Mouse (Mus musculus): ENCODE data around the gene Rrnad1. TPM values are rescaled to one million over a fixed set of nuclear protein-coding genes. Genes with fewer than 3 reads are reported as not detected.

Gene Rrnad1
- polyA plus RNA-seq, 1 experiment: 41.0 TPM

GRCm38 (mm10) chr3:87947811-87948199 lies 17.3 kb upstream of the Rrnad1 start:
- TF ChIP-seq POLR2A (IDR thresholded peaks at IDR 0.05; ENCODE audit: borderline replicate concordance, extremely low read depth, insufficient read depth, insufficient read length, poor library complexity, severe bottlenecking): no peak
- TF ChIP-seq CTCF (IDR thresholded peaks at IDR 0.05; ENCODE audit: borderline replicate concordance, extremely low read depth, insufficient read depth, insufficient read length): no peak
- no peak for DNase-seq (ENCODE audit: low read depth)

DNA sequence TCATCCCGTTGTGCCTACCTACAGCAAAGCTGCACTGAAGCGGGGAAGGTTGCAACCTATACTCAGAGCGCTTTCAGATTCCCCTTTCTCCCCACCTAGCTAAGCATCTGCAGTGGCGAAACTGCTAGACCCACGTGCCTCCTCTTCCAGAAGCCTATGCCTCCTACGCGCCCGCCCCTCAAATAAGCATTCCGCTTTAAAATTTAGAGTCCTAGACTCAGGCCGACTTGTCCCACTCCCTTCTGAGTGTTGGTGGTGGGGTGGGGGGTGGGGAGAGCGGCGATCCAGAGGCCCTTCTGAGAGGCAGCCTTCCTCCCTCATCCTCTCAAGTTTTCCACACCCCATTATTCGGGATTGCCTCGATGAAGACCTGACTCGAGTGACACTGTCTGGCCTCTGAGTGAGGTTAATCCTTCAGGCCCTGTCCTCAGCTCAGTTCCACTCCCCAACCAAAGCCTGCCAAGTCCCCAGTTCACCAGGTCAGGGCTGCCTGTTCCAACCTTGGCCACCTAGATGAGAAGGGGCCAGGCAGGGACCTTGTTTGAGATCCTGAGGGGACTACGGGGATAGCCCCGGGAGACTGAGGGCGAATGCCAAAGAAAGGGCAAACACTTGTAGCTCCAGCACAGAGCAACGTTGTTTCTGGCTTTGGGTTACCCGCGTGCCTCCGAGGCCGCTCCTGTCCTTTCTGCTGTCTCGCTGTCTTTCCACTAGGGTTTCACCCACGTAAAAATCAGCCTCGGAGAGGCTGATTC lies 16.7 kb upstream of the Rrnad1 start:
- TF ChIP-seq POLR2A (IDR thresholded peaks at IDR 0.05; ENCODE audit: borderline replicate concordance, extremely low read depth, insufficient read depth, insufficient read length, poor library complexity, severe bottlenecking) (no peak), CTCF (IDR thresholded peaks at IDR 0.05; ENCODE audit: borderline replicate concordance, extremely low read depth, insufficient read depth, insufficient read length) (no peak)
- DNase-seq (ENCODE audit: low read depth): peak; percentile 35

- TF ChIP-seq POLR2A (IDR thresholded peaks at IDR 0.05; ENCODE audit: borderline replicate concordance, extremely low read depth, insufficient read depth, insufficient read length, poor library complexity, severe bottlenecking): no peak
- no peak for TF ChIP-seq CTCF (IDR thresholded peaks at IDR 0.05; ENCODE audit: borderline replicate concordance, extremely low read depth, insufficient read depth, insufficient read length)
- no peak for DNase-seq (ENCODE audit: low read depth)
Observed at GRCm38 (mm10) chr3:87946541-87946860, 16.0 kb upstream of the Rrnad1 start.

- no peak for TF ChIP-seq CTCF (IDR thresholded peaks at IDR 0.05; ENCODE audit: borderline replicate concordance, extremely low read depth, insufficient read depth, insufficient read length)
- TF ChIP-seq POLR2A (IDR thresholded peaks at IDR 0.05; ENCODE audit: borderline replicate concordance, extremely low read depth, insufficient read depth, insufficient read length, poor library complexity, severe bottlenecking): no peak
- DNase-seq (ENCODE audit: low read depth): peak; percentile 47
Observed at GRCm38 (mm10) chr3:87945781-87946540, 15.4 kb upstream of the Rrnad1 start.

- TF ChIP-seq CTCF (IDR thresholded peaks at IDR 0.05; ENCODE audit: borderline replicate concordance, extremely low read depth, insufficient read depth, insufficient read length) (no peak), POLR2A (IDR thresholded peaks at IDR 0.05; ENCODE audit: borderline replicate concordance, extremely low read depth, insufficient read depth, insufficient read length, poor library complexity, severe bottlenecking) (no peak)
- peak; percentile 74 for DNase-seq (ENCODE audit: low read depth)
Observed at GRCm38 (mm10) chr3:87944838-87945600, 14.5 kb upstream of the Rrnad1 start.

DNA sequence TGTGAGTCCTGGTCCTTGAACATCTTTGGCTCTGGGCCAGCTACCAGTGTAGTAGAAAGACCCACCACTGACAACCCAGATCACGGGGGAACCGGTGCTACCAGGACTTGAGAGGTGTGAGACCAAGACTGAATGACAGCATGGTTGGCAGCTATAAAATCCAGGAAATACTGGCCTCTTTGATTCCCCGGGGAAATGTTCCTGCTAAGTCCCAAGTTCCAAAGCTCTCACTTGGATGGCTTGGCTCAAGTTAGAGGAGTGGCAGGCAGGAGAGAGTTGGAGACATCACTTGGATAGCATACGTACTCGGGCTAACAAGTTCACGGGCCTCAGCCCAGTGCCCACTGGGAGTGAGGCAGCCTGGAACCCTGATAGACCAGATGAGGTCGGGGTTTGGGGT lies 13.1 kb upstream of the Rrnad1 start:
- no peak for TF ChIP-seq CTCF (IDR thresholded peaks at IDR 0.05; ENCODE audit: borderline replicate concordance, extremely low read depth, insufficient read depth, insufficient read length)
- no peak for TF ChIP-seq POLR2A (IDR thresholded peaks at IDR 0.05; ENCODE audit: borderline replicate concordance, extremely low read depth, insufficient read depth, insufficient read length, poor library complexity, severe bottlenecking)
- no peak for DNase-seq (ENCODE audit: low read depth)

DNA sequence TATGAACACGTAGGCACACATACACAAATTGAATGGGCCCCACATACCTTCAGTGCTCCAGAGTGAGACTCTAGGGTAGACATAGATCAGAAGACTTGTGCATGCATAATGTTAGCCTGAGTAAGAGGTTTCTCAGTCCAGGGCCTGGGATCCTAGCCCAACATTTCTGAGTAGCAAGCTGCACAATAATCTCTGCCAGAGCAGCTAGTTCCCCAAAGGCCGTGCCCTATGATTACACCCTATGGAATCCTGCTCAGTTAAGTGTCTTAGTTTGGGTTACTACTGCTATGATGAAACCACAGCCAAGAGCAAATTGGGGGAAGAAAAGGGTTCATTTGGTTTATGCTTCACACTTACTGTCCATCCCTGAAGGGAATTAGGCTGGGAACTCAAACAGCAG lies 12.0 kb upstream of the Rrnad1 start:
- TF ChIP-seq CTCF (IDR thresholded peaks at IDR 0.05; ENCODE audit: borderline replicate concordance, extremely low read depth, insufficient read depth, insufficient read length) (no peak), POLR2A (IDR thresholded peaks at IDR 0.05; ENCODE audit: borderline replicate concordance, extremely low read depth, insufficient read depth, insufficient read length, poor library complexity, severe bottlenecking) (no peak)
- DNase-seq (ENCODE audit: low read depth): no peak

GRCm38 (mm10) chr3:87940611-87941010 lies 10.1 kb upstream of the Rrnad1 start:
- no peak for DNase-seq (ENCODE audit: low read depth)
- TF ChIP-seq CTCF (IDR thresholded peaks at IDR 0.05; ENCODE audit: borderline replicate concordance, extremely low read depth, insufficient read depth, insufficient read length) (no peak), POLR2A (IDR thresholded peaks at IDR 0.05; ENCODE audit: borderline replicate concordance, extremely low read depth, insufficient read depth, insufficient read length, poor library complexity, severe bottlenecking) (no peak)

GRCm38 (mm10) chr3:87935776-87936175 lies 5.3 kb upstream of the Rrnad1 start:
- TF ChIP-seq CTCF (IDR thresholded peaks at IDR 0.05; ENCODE audit: borderline replicate concordance, extremely low read depth, insufficient read depth, insufficient read length): peak; percentile 92
- TF ChIP-seq POLR2A (IDR thresholded peaks at IDR 0.05; ENCODE audit: borderline replicate concordance, extremely low read depth, insufficient read depth, insufficient read length, poor library complexity, severe bottlenecking): no peak
- peak; percentile 89 for DNase-seq (ENCODE audit: low read depth)

DNA sequence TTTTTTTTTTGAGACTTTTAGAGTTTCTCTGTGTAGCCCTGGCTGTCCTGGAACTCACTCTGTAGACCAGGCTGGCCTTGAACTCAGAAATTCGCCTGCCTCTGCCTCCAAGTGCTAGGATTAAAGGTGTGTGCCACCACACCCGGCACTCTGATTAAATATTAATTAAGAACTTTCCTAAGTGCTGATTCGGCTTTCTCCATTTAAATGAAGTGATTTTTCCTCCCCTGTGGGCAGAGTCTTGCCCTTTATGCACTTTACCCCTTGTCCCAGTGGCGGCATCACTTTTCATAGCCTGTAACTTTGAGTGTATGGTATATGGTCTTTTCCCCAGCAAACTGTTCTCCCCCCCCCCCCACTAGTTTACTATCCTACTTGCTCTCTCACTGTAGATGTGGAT lies 4.7 kb upstream of the Rrnad1 start:
- no peak for TF ChIP-seq CTCF (IDR thresholded peaks at IDR 0.05; ENCODE audit: borderline replicate concordance, extremely low read depth, insufficient read depth, insufficient read length)
- TF ChIP-seq POLR2A (IDR thresholded peaks at IDR 0.05; ENCODE audit: borderline replicate concordance, extremely low read depth, insufficient read depth, insufficient read length, poor library complexity, severe bottlenecking): no peak
- no peak for DNase-seq (ENCODE audit: low read depth)

GRCm38 (mm10) chr3:87934501-87934900 lies 4.0 kb upstream of the Rrnad1 start:
- no peak for DNase-seq (ENCODE audit: low read depth)
- TF ChIP-seq POLR2A (IDR thresholded peaks at IDR 0.05; ENCODE audit: borderline replicate concordance, extremely low read depth, insufficient read depth, insufficient read length, poor library complexity, severe bottlenecking) (no peak), CTCF (IDR thresholded peaks at IDR 0.05; ENCODE audit: borderline replicate concordance, extremely low read depth, insufficient read depth, insufficient read length) (0 out of 2 replicates have a peak, but pooled peaks have one; percentile 3)

All from brain, embryonic 14.5 days (tissue).